17 mouse cellular contexts compared by ENCODE assay signal in the genomic region with DNA sequence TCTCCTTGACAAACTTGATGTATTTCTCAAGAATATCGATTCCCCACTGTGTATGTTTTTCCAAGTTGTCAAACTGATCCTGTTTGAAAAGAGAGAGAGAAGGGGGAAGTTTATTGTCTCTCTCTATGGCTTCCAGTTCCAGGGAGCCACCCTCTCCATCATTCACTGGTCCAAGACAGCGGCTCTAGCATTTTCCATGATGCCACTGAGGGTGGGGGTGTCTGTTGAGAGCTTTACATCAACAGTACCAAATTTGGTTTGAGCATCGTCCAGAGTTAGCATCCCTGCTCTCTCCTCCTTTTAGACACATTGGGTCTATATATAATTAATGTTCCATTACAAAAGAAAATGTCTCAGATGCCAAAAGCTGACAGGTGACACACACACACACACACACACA.
"Had no signal": no experiment of that assay in that cellular context is flagged by ENCODE, and none has a peak within 500 bp of the region (broad histone marks: within the 10 kb centered on the region; RNA-seq: fewer than 3 reads in every experiment).

No protein-coding gene starts in this region.

- H3K9ac ChIP-seq: limb, embryonic 12.5 days; limb, embryonic 15.5 days; liver, embryonic 14.5 days; liver, postnatal 0 days; lung, embryonic 14.5 days; midbrain, embryonic 13.5 days had no signal

- H3K4me2 ChIP-seq: limb, embryonic 12.5 days; limb, embryonic 15.5 days; liver, embryonic 11.5 days; lung, embryonic 14.5 days; midbrain, embryonic 13.5 days had no signal

- H3K9me3 ChIP-seq: limb, embryonic 12.5 days; limb, embryonic 15.5 days; midbrain, embryonic 10.5 days; midbrain, embryonic 13.5 days had no signal

- H3K27ac ChIP-seq: limb, embryonic 12.5 days; limb, embryonic 15.5 days; liver, embryonic 14.5 days; midbrain, embryonic 10.5 days; midbrain, embryonic 13.5 days had no signal

- ATAC-seq: liver, postnatal 0 days; midbrain, embryonic 13.5 days had no signal

- H3K27me3 ChIP-seq: limb, embryonic 12.5 days; limb, embryonic 15.5 days; megakaryocyte, embryonic 14.5 days; midbrain, embryonic 13.5 days had no signal

- H3K4me3 ChIP-seq: limb, embryonic 12.5 days; limb, embryonic 15.5 days; megakaryocyte, embryonic 14.5 days; midbrain, embryonic 10.5 days; midbrain, embryonic 13.5 days had no signal

- H3K36me3 ChIP-seq: midbrain, embryonic 13.5 days had no signal

- DNase-seq: kidney, adult 11 months; kidney, adult 9 months; kidney, postnatal 14 days; left cerebral cortex, postnatal 4 days; liver, postnatal 0 days; lung, embryonic 14.5 days; lung, postnatal 14 days; thymus, adult 2 months; thymus, postnatal 14 days; thymus, postnatal 4 days had no signal
